Mouse (Mus musculus): ENCODE results near the gene B4gat1. TPM values are rescaled to one million over a fixed set of nuclear protein-coding genes. Genes with fewer than 3 reads are reported as not detected.
A peak's percentile ranks its signal among the peaks of the same experiment; 100 is the strongest.
"Not testable (repeated sequence)": the region's sequence is repeated elsewhere in the genome, so short reads cannot be mapped to it uniquely, and the experiment has no call there.

B4gat1 gene
- total RNA-seq (2017): 9.2 TPM in 1 of 2 replicates, not detected in the other

GRCm38 (mm10) chr19:5038709-5039156 is at the start of gene B4gat1, which contains the start of gene AC124502.3:
B4gat1 (plus strand) TSS chr19:5038826.
AC124502.3 (plus strand) TSS chr19:5038891.
- peak; percentile 84 for ATAC-seq (replicated peaks; ENCODE audit: low read depth, poor library complexity, severe bottlenecking)

GRCm38 (mm10) chr19:4989013-4989412 is 49.6 kb upstream of the B4gat1 start:
- ATAC-seq (replicated peaks; ENCODE audit: low read depth, poor library complexity, severe bottlenecking): peak; percentile 97

- ATAC-seq (replicated peaks; ENCODE audit: low read depth, poor library complexity, severe bottlenecking): no peak
These were observed 49.0 kb upstream of the B4gat1 start for GRCm38 (mm10) chr19:4989434-4990255.

- ATAC-seq (replicated peaks; ENCODE audit: low read depth, poor library complexity, severe bottlenecking): no peak
These were observed 48.4 kb upstream of the B4gat1 start, which contains the start of gene Npas4 for GRCm38 (mm10) chr19:4990256-4990625. Npas4 (minus strand) TSS chr19:4990316.

GRCm38 (mm10) chr19:4990716-4991115 is 47.9 kb upstream of the B4gat1 start:
- no peak for ATAC-seq (replicated peaks; ENCODE audit: low read depth, poor library complexity, severe bottlenecking)

GRCm38 (mm10) chr19:4992371-4992770 is 46.3 kb upstream of the B4gat1 start:
- ATAC-seq (replicated peaks; ENCODE audit: low read depth, poor library complexity, severe bottlenecking): no peak

GRCm38 (mm10) chr19:4992904-4993303 is 45.7 kb upstream of the B4gat1 start:
- ATAC-seq (replicated peaks; ENCODE audit: low read depth, poor library complexity, severe bottlenecking): peak; percentile 69

GRCm38 (mm10) chr19:4994043-4994442 is 44.6 kb upstream of the B4gat1 start:
- ATAC-seq (replicated peaks; ENCODE audit: low read depth, poor library complexity, severe bottlenecking): no peak

- 0 out of 2 replicates have a peak, but pooled peaks have one; percentile 18 for ATAC-seq (replicated peaks; ENCODE audit: low read depth, poor library complexity, severe bottlenecking)
These were observed 39.0 kb upstream of the B4gat1 start for GRCm38 (mm10) chr19:4999445-5000140.

GRCm38 (mm10) chr19:5001666-5002406 is 36.8 kb upstream of the B4gat1 start:
- peak; percentile 87 for ATAC-seq (replicated peaks; ENCODE audit: low read depth, poor library complexity, severe bottlenecking)

GRCm38 (mm10) chr19:5003644-5004043 is 35.0 kb upstream of the B4gat1 start:
- ATAC-seq (replicated peaks; ENCODE audit: low read depth, poor library complexity, severe bottlenecking): not testable (repeated sequence)

- no peak for ATAC-seq (replicated peaks; ENCODE audit: low read depth, poor library complexity, severe bottlenecking)
These were observed 33.7 kb upstream of the B4gat1 start for GRCm38 (mm10) chr19:5004925-5005324.

- no peak for ATAC-seq (replicated peaks; ENCODE audit: low read depth, poor library complexity, severe bottlenecking)
These were observed 25.5 kb upstream of the B4gat1 start for GRCm38 (mm10) chr19:5013138-5013537.

GRCm38 (mm10) chr19:5014961-5015398 is 23.6 kb upstream of the B4gat1 start:
- peak; percentile 73 for ATAC-seq (replicated peaks; ENCODE audit: low read depth, poor library complexity, severe bottlenecking)

GRCm38 (mm10) chr19:5016221-5016742 is 22.3 kb upstream of the B4gat1 start:
- ATAC-seq (replicated peaks; ENCODE audit: low read depth, poor library complexity, severe bottlenecking): no peak

- peak; percentile 79 for ATAC-seq (replicated peaks; ENCODE audit: low read depth, poor library complexity, severe bottlenecking)
These were observed 21.8 kb upstream of the B4gat1 start for GRCm38 (mm10) chr19:5016782-5017181.

GRCm38 (mm10) chr19:5017611-5018010 is 21.0 kb upstream of the B4gat1 start:
- ATAC-seq (replicated peaks; ENCODE audit: low read depth, poor library complexity, severe bottlenecking): no peak

GRCm38 (mm10) chr19:5018191-5018590 is 20.4 kb upstream of the B4gat1 start:
- ATAC-seq (replicated peaks; ENCODE audit: low read depth, poor library complexity, severe bottlenecking): no peak

GRCm38 (mm10) chr19:5021416-5021815 is 17.2 kb upstream of the B4gat1 start:
- ATAC-seq (replicated peaks; ENCODE audit: low read depth, poor library complexity, severe bottlenecking): no peak
